Mouse (Mus musculus) G1E (cell line): ENCODE measurements around the gene Cdca7l.

Experiments
- CTCF ChIP-seq: IDR thresholded peaks from 2 replicates; pipeline ENCODE4 v1.5.1; 2012; ENCODE audit warnings: low read depth, low read length, inconsistent platforms, mixed read lengths
- GATA1 ChIP-seq: IDR thresholded peaks from 2 replicates; pipeline ENCODE4 v1.6.1; 2012; ENCODE audit warnings: borderline replicate concordance, low read length, inconsistent platforms, mixed read lengths
- GATA2 ChIP-seq: IDR thresholded peaks from 2 replicates; pipeline ENCODE4 v1.6.1; 2012; ENCODE audit warnings: low read depth, low read length, inconsistent platforms, borderline replicate concordance
- POLR2AphosphoS5 ChIP-seq: IDR thresholded peaks from 2 replicates; pipeline ENCODE4 v1.6.1; 2012; ENCODE audit warnings: low read depth, low read length, inconsistent platforms; ENCODE audit not compliant: insufficient replicate concordance
- TAL1 ChIP-seq: conservative IDR thresholded peaks from 2 replicates; pipeline ENCODE4 v1.6.1; 2012; ENCODE audit warnings: low read depth, low read length, inconsistent platforms, mixed read lengths

DNA sequence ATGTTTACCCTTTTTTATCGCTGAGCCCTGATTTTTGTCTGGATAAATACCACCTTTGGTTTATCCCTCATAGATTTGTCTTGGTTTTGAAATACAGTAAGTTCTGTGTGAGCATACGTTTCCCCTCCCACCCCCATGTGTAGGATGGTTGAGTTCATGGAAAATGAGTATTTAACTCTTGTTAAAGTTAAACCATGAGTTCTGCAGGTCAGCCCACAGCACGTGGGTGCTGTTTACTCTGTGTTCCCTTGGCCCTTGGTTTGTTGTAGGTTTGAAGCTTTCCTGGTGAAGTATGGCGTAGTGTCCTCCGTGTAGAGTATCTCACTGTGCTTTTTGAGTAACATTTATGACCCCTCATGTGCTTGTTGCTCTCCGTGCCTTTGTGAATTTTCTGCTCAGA lies 53.8 kb downstream of the Cdca7l start:
- TF ChIP-seq GATA1 (no peak), CTCF (no peak), GATA2 (no peak), TAL1 (no peak), POLR2AphosphoS5 (no peak)
